Comparison of ENCODE assay signal across 10 mouse cellular contexts in the genomic region with DNA sequence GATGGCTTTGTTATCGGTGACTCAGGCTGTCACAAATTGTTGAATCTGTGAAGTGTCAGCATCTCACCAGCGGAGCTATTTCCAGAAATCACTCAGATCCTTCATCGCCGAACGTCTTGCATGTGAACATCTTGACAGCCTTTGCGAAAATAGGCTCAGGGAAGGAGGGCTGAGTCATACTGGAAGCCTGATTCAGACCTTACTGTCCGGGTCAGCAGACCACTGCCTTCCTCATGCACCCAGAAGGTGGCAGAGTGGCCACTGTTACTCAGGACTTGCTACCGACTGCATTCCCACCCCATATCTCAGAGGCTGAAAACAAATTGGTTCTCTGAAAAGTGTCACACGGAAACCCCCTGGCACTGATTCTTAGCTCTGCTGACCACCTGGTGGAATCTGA. TPM values are rescaled to one million over a fixed set of nuclear protein-coding genes. Genes with fewer than 3 reads are reported as not detected.
DNase-seq lines count a peak whose midpoint lies in the region.
"Had no signal": no experiment of that assay in that cellular context is flagged by ENCODE, and none has a peak within 500 bp of the region (broad histone marks: within the 10 kb centered on the region; RNA-seq: fewer than 3 reads in every experiment).

No protein-coding gene starts in this region.

- no peaks in the 10 kb centered on the region for H3K27me3 ChIP-seq in hindbrain, embryonic 10.5 days (ENCODE audit: insufficient read depth, poor library complexity, severe bottlenecking)
- H3K27me3 ChIP-seq: hindbrain, embryonic 15.5 days; stomach, embryonic 15.5 days had no signal

- H3K27ac ChIP-seq in hindbrain, embryonic 10.5 days: no peak overlapping the region
- H3K27ac ChIP-seq: hindbrain, embryonic 15.5 days; stomach, embryonic 15.5 days had no signal

- H3K36me3 ChIP-seq in hindbrain, embryonic 10.5 days: no peaks in the 10 kb centered on the region
- H3K36me3 ChIP-seq: hindbrain, embryonic 15.5 days; stomach, embryonic 15.5 days had no signal

- peak; percentile 11 for DNase-seq in adrenal gland, adult 2 months
- no peak for DNase-seq in adrenal gland, postnatal 4 days (ENCODE audit: low spot score in 2 of 2)
- DNase-seq in right cerebral cortex, adult 18-20 months: peak; percentile 56
- DNase-seq in right cerebral cortex, postnatal 4 days: no peak
- DNase-seq in layer of hippocampus, postnatal 14 days (ENCODE audit: low spot score in 2 of 2): peak; percentile 15 to 26
- no peak for DNase-seq in ovary, postnatal 10 days (ENCODE audit: low spot score)
- DNase-seq in thymus, postnatal 0 days (ENCODE audit: low spot score): no peak
- DNase-seq in hindbrain, embryonic 10.5 days (ENCODE audit: low spot score): no peak

- H3K4me3 ChIP-seq in hindbrain, embryonic 10.5 days: no peak overlapping the region
- H3K4me3 ChIP-seq: hindbrain, embryonic 15.5 days; stomach, embryonic 15.5 days had no signal

- H3K9me3 ChIP-seq in hindbrain, embryonic 10.5 days: no peaks in the 10 kb centered on the region
- H3K9me3 ChIP-seq: hindbrain, embryonic 15.5 days; stomach, embryonic 15.5 days had no signal

- H3K4me1 ChIP-seq in hindbrain, embryonic 10.5 days (replicated peaks): no peaks in the 10 kb centered on the region
- H3K4me1 ChIP-seq: hindbrain, embryonic 15.5 days; stomach, embryonic 15.5 days had no signal

- WGBS in hindbrain, embryonic 10.5 days: 79% methylated on average over 9 of the region's 9 CpGs

RNA-seq across cellular contexts. Expression of a gene that starts 55.9 kb away (rescaled TPM):
- total RNA-seq in adrenal gland, adult 2 months (2021): 10 to 100 TPM; 21.8 to 29.6 TPM
- 7.6 and 9.5 TPM in 2 replicates for polyA plus RNA-seq in adrenal gland, adult 2 months (2012; rRNA removed)
- total RNA-seq in adrenal gland, postnatal 4 days (2021): 10 to 100 TPM; 33.3 to 36.5 TPM
- 10 to 100 TPM; 26.9 to 28.2 TPM for total RNA-seq in layer of hippocampus, postnatal 14 days (2021)
- 19.4 and 21.2 TPM in 2 replicates for polyA plus RNA-seq in thymus, postnatal 0 days (2015; fragmentation: Nextera tagmentation; extraction: Ambion mirVana)
- polyA plus RNA-seq in hindbrain, embryonic 10.5 days (2016; fragmentation: Nextera tagmentation; extraction: Ambion mirVana): 17.2 and 18.8 TPM in 2 replicates

RNA-seq across cellular contexts. Expression of a gene that starts 58.8 kb away (rescaled TPM):
- total RNA-seq in adrenal gland, adult 2 months (2021): 100 to 1,000 TPM; 247 to 409 TPM
- 860 and 1,083 TPM in 2 replicates for polyA plus RNA-seq in adrenal gland, adult 2 months (2012; rRNA removed)
- total RNA-seq in adrenal gland, postnatal 4 days (2021): 100 to 1,000 TPM; 252 to 259 TPM
- total RNA-seq in layer of hippocampus, postnatal 14 days (2021): 100 to 1,000 TPM; 183 to 185 TPM
- 273 and 282 TPM in 2 replicates for polyA plus RNA-seq in thymus, postnatal 0 days (2015; fragmentation: Nextera tagmentation; extraction: Ambion mirVana)
- 242 and 253 TPM in 2 replicates for polyA plus RNA-seq in hindbrain, embryonic 10.5 days (2016; fragmentation: Nextera tagmentation; extraction: Ambion mirVana)

Comparison
In these comparisons a context has a peak if more than half of its experiments do, and no peak if none do; other contexts are left out.
1. DNase-seq: peak in adrenal gland, adult 2 months (single experiment), right cerebral cortex, adult 18-20 months (single experiment) and layer of hippocampus, postnatal 14 days (2 of 2); none in adrenal gland, postnatal 4 days (0 of 2), right cerebral cortex, postnatal 4 days (single experiment), ovary, postnatal 10 days (single experiment), thymus, postnatal 0 days (single experiment) and hindbrain, embryonic 10.5 days (single experiment).